Mouse (Mus musculus): ENCODE results near the gene Aldh3b2. TPM values are rescaled to one million over a fixed set of nuclear protein-coding genes. Genes with fewer than 3 reads are reported as not detected.
"Not testable (repeated sequence)": the region's sequence is repeated elsewhere in the genome, so short reads cannot be mapped to it uniquely, and the experiment has no call there.

Gene Aldh3b2
- polyA plus RNA-seq, 1 experiment from 2014 or later: 1.2 TPM

GRCm38 (mm10) chr19:3957296-3958036 is 14.7 kb upstream of the Aldh3b2 start:
- H3K36me3 ChIP-seq (ENCODE audit: control insufficient read depth, insufficient read depth, low read length); H3K4me1 ChIP-seq (ENCODE audit: control insufficient read depth, insufficient read depth, low read length); H3K4me2 ChIP-seq (ENCODE audit: low read depth, low read length); ATAC-seq; H3K4me3 ChIP-seq (ENCODE audit: low read length); H3K27me3 ChIP-seq (replicated peaks; ENCODE audit: control insufficient read depth, insufficient read depth, low read length); H3K9ac ChIP-seq (ENCODE audit: low read depth, low read length); H3K27ac ChIP-seq (ENCODE audit: low read length); H3K9me3 ChIP-seq (ENCODE audit: control insufficient read depth, low read length): not testable (repeated sequence)
- 78% methylated on average over 5 of the region's 5 CpGs for WGBS

- Histone ChIP-seq H3K27ac (ENCODE audit: low read length) (no peak within 1 kb of the TSS), H3K27me3 (replicated peaks; ENCODE audit: control insufficient read depth, insufficient read depth, low read length) (no peaks in the 10 kb centered on the region), H3K4me2 (ENCODE audit: low read depth, low read length) (no peak within 1 kb of the TSS), H3K36me3 (ENCODE audit: control insufficient read depth, insufficient read depth, low read length) (no peaks in the 10 kb centered on the region), H3K4me1 (ENCODE audit: control insufficient read depth, insufficient read depth, low read length) (peaks cover 3% of the 10 kb centered on the region; the same call in 1 of the 2 replicates), H3K4me3 (ENCODE audit: low read length) (no peak within 1 kb of the TSS), H3K9me3 (ENCODE audit: control insufficient read depth, low read length) (no peaks in the 10 kb centered on the region), H3K9ac (ENCODE audit: low read depth, low read length) (no peak within 1 kb of the TSS)
- 71% methylated on average over 4 of the region's 4 CpGs for WGBS
- ATAC-seq: no peak
Measured at GRCm38 (mm10) chr19:3958470-3958869, 13.7 kb upstream of the Aldh3b2 start, which contains the start of gene Aldh3b3. Gene Aldh3b3 (plus strand): TSS chr19:3958645.

GRCm38 (mm10) chr19:3959030-3959429 is 13.1 kb upstream of the Aldh3b2 start:
- Histone ChIP-seq H3K4me3 (ENCODE audit: low read length) (no peak overlapping the region), H3K9ac (ENCODE audit: low read depth, low read length) (no peak overlapping the region), H3K36me3 (ENCODE audit: control insufficient read depth, insufficient read depth, low read length) (no peaks in the 10 kb centered on the region), H3K4me2 (ENCODE audit: low read depth, low read length) (no peak overlapping the region), H3K27me3 (replicated peaks; ENCODE audit: control insufficient read depth, insufficient read depth, low read length) (no peaks in the 10 kb centered on the region), H3K27ac (ENCODE audit: low read length) (no peak overlapping the region), H3K4me1 (ENCODE audit: control insufficient read depth, insufficient read depth, low read length) (peaks cover 3% of the 10 kb centered on the region; the same call in 1 of the 2 replicates), H3K9me3 (ENCODE audit: control insufficient read depth, low read length) (no peaks in the 10 kb centered on the region)
- no peak for ATAC-seq

- Histone ChIP-seq H3K27ac (ENCODE audit: low read length) (no peak overlapping the region), H3K9me3 (ENCODE audit: control insufficient read depth, low read length) (no peaks in the 10 kb centered on the region), H3K36me3 (ENCODE audit: control insufficient read depth, insufficient read depth, low read length) (no peaks in the 10 kb centered on the region), H3K9ac (ENCODE audit: low read depth, low read length) (no peak overlapping the region), H3K4me3 (ENCODE audit: low read length) (no peak overlapping the region), H3K4me2 (ENCODE audit: low read depth, low read length) (no peak overlapping the region), H3K27me3 (replicated peaks; ENCODE audit: control insufficient read depth, insufficient read depth, low read length) (no peaks in the 10 kb centered on the region), H3K4me1 (ENCODE audit: control insufficient read depth, insufficient read depth, low read length) (peaks cover 3% of the 10 kb centered on the region; the same call in 1 of the 2 replicates)
- WGBS: 85% methylated on average over 5 of the region's 5 CpGs
- ATAC-seq: no peak
Measured at GRCm38 (mm10) chr19:3960211-3960610, 11.9 kb upstream of the Aldh3b2 start.

- H3K4me2 ChIP-seq (ENCODE audit: low read depth, low read length); H3K4me3 ChIP-seq (ENCODE audit: low read length); H3K4me1 ChIP-seq (ENCODE audit: control insufficient read depth, insufficient read depth, low read length); H3K27me3 ChIP-seq (replicated peaks; ENCODE audit: control insufficient read depth, insufficient read depth, low read length); H3K9me3 ChIP-seq (ENCODE audit: control insufficient read depth, low read length); ATAC-seq; H3K36me3 ChIP-seq (ENCODE audit: control insufficient read depth, insufficient read depth, low read length); H3K9ac ChIP-seq (ENCODE audit: low read depth, low read length); H3K27ac ChIP-seq (ENCODE audit: low read length): not testable (repeated sequence)
- 81% methylated on average over 6 of the region's 6 CpGs for WGBS
Measured at GRCm38 (mm10) chr19:3961805-3962204, 10.3 kb upstream of the Aldh3b2 start.

GRCm38 (mm10) chr19:3962469-3962868 is 9.7 kb upstream of the Aldh3b2 start:
- 19% methylated on average over 2 of the region's 2 CpGs for WGBS
- Histone ChIP-seq H3K4me1 (ENCODE audit: control insufficient read depth, insufficient read depth, low read length) (no peaks in the 10 kb centered on the region), H3K4me2 (ENCODE audit: low read depth, low read length) (no peak overlapping the region), H3K4me3 (ENCODE audit: low read length) (no peak overlapping the region), H3K27me3 (replicated peaks; ENCODE audit: control insufficient read depth, insufficient read depth, low read length) (no peaks in the 10 kb centered on the region), H3K9me3 (ENCODE audit: control insufficient read depth, low read length) (no peaks in the 10 kb centered on the region), H3K27ac (ENCODE audit: low read length) (no peak overlapping the region), H3K36me3 (ENCODE audit: control insufficient read depth, insufficient read depth, low read length) (no peaks in the 10 kb centered on the region), H3K9ac (ENCODE audit: low read depth, low read length) (no peak overlapping the region)
- no peak for ATAC-seq

- Histone ChIP-seq H3K27me3 (replicated peaks; ENCODE audit: control insufficient read depth, insufficient read depth, low read length) (no peaks in the 10 kb centered on the region), H3K9ac (ENCODE audit: low read depth, low read length) (no peak overlapping the region), H3K9me3 (ENCODE audit: control insufficient read depth, low read length) (no peaks in the 10 kb centered on the region), H3K36me3 (ENCODE audit: control insufficient read depth, insufficient read depth, low read length) (no peaks in the 10 kb centered on the region), H3K4me3 (ENCODE audit: low read length) (no peak overlapping the region), H3K27ac (ENCODE audit: low read length) (no peak overlapping the region), H3K4me1 (ENCODE audit: control insufficient read depth, insufficient read depth, low read length) (no peaks in the 10 kb centered on the region), H3K4me2 (ENCODE audit: low read depth, low read length) (no peak overlapping the region)
- no peak for ATAC-seq
- WGBS: 69% methylated on average over 4 of the region's 4 CpGs
Measured at GRCm38 (mm10) chr19:3964030-3964429, 8.1 kb upstream of the Aldh3b2 start.

GRCm38 (mm10) chr19:3966330-3967075 is 5.6 kb upstream of the Aldh3b2 start:
- H3K9ac ChIP-seq (ENCODE audit: low read depth, low read length): no peak overlapping the region
- H3K4me2 ChIP-seq (ENCODE audit: low read depth, low read length): no peak overlapping the region
- H3K4me1 ChIP-seq (ENCODE audit: control insufficient read depth, insufficient read depth, low read length): 0 out of 2 replicates have a peak, but pooled peaks cover 3% of the 10 kb centered on the region
- H3K27ac ChIP-seq (ENCODE audit: low read length): no peak overlapping the region
- no peaks in the 10 kb centered on the region for H3K27me3 ChIP-seq (replicated peaks; ENCODE audit: control insufficient read depth, insufficient read depth, low read length)
- H3K36me3 ChIP-seq (ENCODE audit: control insufficient read depth, insufficient read depth, low read length): no peaks in the 10 kb centered on the region
- H3K9me3 ChIP-seq (ENCODE audit: control insufficient read depth, low read length): no peaks in the 10 kb centered on the region
- no peak overlapping the region for H3K4me3 ChIP-seq (ENCODE audit: low read length)
- WGBS: 74% methylated on average over 11 of the region's 11 CpGs
- ATAC-seq: no peak

- 63% methylated on average over 3 of the region's 3 CpGs for WGBS
- Histone ChIP-seq H3K27me3 (replicated peaks; ENCODE audit: control insufficient read depth, insufficient read depth, low read length) (no peaks in the 10 kb centered on the region), H3K4me3 (ENCODE audit: low read length) (no peak overlapping the region), H3K4me1 (ENCODE audit: control insufficient read depth, insufficient read depth, low read length) (peaks cover 3% of the 10 kb centered on the region; the same call in 1 of the 2 replicates), H3K9ac (ENCODE audit: low read depth, low read length) (no peak overlapping the region), H3K9me3 (ENCODE audit: control insufficient read depth, low read length) (no peaks in the 10 kb centered on the region), H3K36me3 (ENCODE audit: control insufficient read depth, insufficient read depth, low read length) (no peaks in the 10 kb centered on the region), H3K4me2 (ENCODE audit: low read depth, low read length) (no peak overlapping the region), H3K27ac (ENCODE audit: low read length) (no peak overlapping the region)
- ATAC-seq: no peak
Measured at GRCm38 (mm10) chr19:3967258-3967657, 4.9 kb upstream of the Aldh3b2 start.
